Mouse (Mus musculus): ENCODE results near the gene Gm28305. TPM values are rescaled to one million over a fixed set of nuclear protein-coding genes. Genes with fewer than 3 reads are reported as not detected.

Gm28305 gene
- total and polyA plus RNA-seq, 3 experiments, result not detected

- Histone ChIP-seq H3K4me1 (ENCODE audit: insufficient read depth, low read depth, low read length) (no peaks in the 10 kb centered on the region), H3K27me3 (ENCODE audit: insufficient read depth, low read length) (no peaks in the 10 kb centered on the region), H3K36me3 (replicated peaks) (no peaks in the 10 kb centered on the region), H3K9me3 (replicated peaks) (no peaks in the 10 kb centered on the region), H3K4me3 (ENCODE audit: low read depth, low read length) (no peak overlapping the region)
- TF ChIP-seq GATA1 (IDR thresholded peaks at IDR 0.05; ENCODE audit: borderline replicate concordance, low read length) (no peak), POLR2AphosphoS5 (IDR thresholded peaks at IDR 0.05; ENCODE audit: insufficient replicate concordance, low read depth, low read length) (no peak), CTCF (IDR thresholded peaks at IDR 0.05; ENCODE audit: low read depth, low read length) (no peak), TAL1 (conservative IDR thresholded peaks at IDR 0.05; ENCODE audit: low read depth, low read length) (no peak), GATA2 (IDR thresholded peaks at IDR 0.05; ENCODE audit: borderline replicate concordance, low read depth, low read length) (no peak)
- DNase-seq (ENCODE audit: low spot score) (no peak), ATAC-seq (ENCODE audit: extremely low read depth, insufficient number of reproducible peaks, low FRiP score, poor library complexity, severe bottlenecking) (no peak)
Measured at GRCm38 (mm10) chr9:104021026-104021425, 19.4 kb upstream of the Gm28305 start.

- no peak for DNase-seq (ENCODE audit: low spot score)
- Histone ChIP-seq H3K4me1 (ENCODE audit: insufficient read depth, low read depth, low read length) (no peaks in the 10 kb centered on the region), H3K4me3 (ENCODE audit: low read depth, low read length) (no peak overlapping the region), H3K36me3 (replicated peaks) (no peaks in the 10 kb centered on the region), H3K9me3 (replicated peaks) (no peaks in the 10 kb centered on the region), H3K27me3 (ENCODE audit: insufficient read depth, low read length) (no peaks in the 10 kb centered on the region)
- no peak for TF ChIP-seq GATA1 (IDR thresholded peaks at IDR 0.05; ENCODE audit: borderline replicate concordance, low read length)
- no peak for TF ChIP-seq TAL1 (conservative IDR thresholded peaks at IDR 0.05; ENCODE audit: low read depth, low read length)
- no peak for TF ChIP-seq CTCF (IDR thresholded peaks at IDR 0.05; ENCODE audit: low read depth, low read length)
- no peak for TF ChIP-seq POLR2AphosphoS5 (IDR thresholded peaks at IDR 0.05; ENCODE audit: insufficient replicate concordance, low read depth, low read length)
- TF ChIP-seq GATA2 (IDR thresholded peaks at IDR 0.05; ENCODE audit: borderline replicate concordance, low read depth, low read length), result no peak
- ATAC-seq (ENCODE audit: extremely low read depth, insufficient number of reproducible peaks, low FRiP score, poor library complexity, severe bottlenecking), result no peak
Measured at GRCm38 (mm10) chr9:104027186-104027585, 13.3 kb upstream of the Gm28305 start.

- DNase-seq (ENCODE audit: low spot score) (no peak), ATAC-seq (ENCODE audit: extremely low read depth, insufficient number of reproducible peaks, low FRiP score, poor library complexity, severe bottlenecking) (no peak)
- H3K27me3 ChIP-seq (ENCODE audit: insufficient read depth, low read length), result no peaks in the 10 kb centered on the region
- no peak for TF ChIP-seq GATA2 (IDR thresholded peaks at IDR 0.05; ENCODE audit: borderline replicate concordance, low read depth, low read length)
- TF ChIP-seq TAL1 (conservative IDR thresholded peaks at IDR 0.05; ENCODE audit: low read depth, low read length), result no peak
- TF ChIP-seq CTCF (IDR thresholded peaks at IDR 0.05; ENCODE audit: low read depth, low read length), result no peak
- no peak for TF ChIP-seq POLR2AphosphoS5 (IDR thresholded peaks at IDR 0.05; ENCODE audit: insufficient replicate concordance, low read depth, low read length)
- TF ChIP-seq GATA1 (IDR thresholded peaks at IDR 0.05; ENCODE audit: borderline replicate concordance, low read length), result no peak
- no peak overlapping the region for H3K4me3 ChIP-seq (ENCODE audit: low read depth, low read length)
- no peaks in the 10 kb centered on the region for H3K9me3 ChIP-seq (replicated peaks)
- no peaks in the 10 kb centered on the region for H3K36me3 ChIP-seq (replicated peaks)
- H3K4me1 ChIP-seq (ENCODE audit: insufficient read depth, low read depth, low read length), result no peaks in the 10 kb centered on the region
Measured at GRCm38 (mm10) chr9:104029861-104030260, 10.6 kb upstream of the Gm28305 start.

GRCm38 (mm10) chr9:104034231-104034630 lies 6.2 kb upstream of the Gm28305 start:
- Histone ChIP-seq H3K4me1 (ENCODE audit: insufficient read depth, low read depth, low read length) (0 out of 2 replicates have a peak, but pooled peaks cover 4% of the 10 kb centered on the region), H3K4me3 (ENCODE audit: low read depth, low read length) (no peak overlapping the region), H3K36me3 (replicated peaks) (no peaks in the 10 kb centered on the region), H3K9me3 (replicated peaks) (no peaks in the 10 kb centered on the region), H3K27me3 (ENCODE audit: insufficient read depth, low read length) (no peaks in the 10 kb centered on the region; the same call in 1 of the 2 replicates)
- ATAC-seq (ENCODE audit: extremely low read depth, insufficient number of reproducible peaks, low FRiP score, poor library complexity, severe bottlenecking), result no peak
- DNase-seq (ENCODE audit: low spot score), result no peak
- TF ChIP-seq GATA2 (IDR thresholded peaks at IDR 0.05; ENCODE audit: borderline replicate concordance, low read depth, low read length) (no peak), CTCF (IDR thresholded peaks at IDR 0.05; ENCODE audit: low read depth, low read length) (no peak), POLR2AphosphoS5 (IDR thresholded peaks at IDR 0.05; ENCODE audit: insufficient replicate concordance, low read depth, low read length) (no peak), TAL1 (conservative IDR thresholded peaks at IDR 0.05; ENCODE audit: low read depth, low read length) (no peak), GATA1 (IDR thresholded peaks at IDR 0.05; ENCODE audit: borderline replicate concordance, low read length) (no peak)

GRCm38 (mm10) chr9:104034718-104035117 lies 5.7 kb upstream of the Gm28305 start:
- Histone ChIP-seq H3K9me3 (replicated peaks) (no peaks in the 10 kb centered on the region), H3K27me3 (ENCODE audit: insufficient read depth, low read length) (no peaks in the 10 kb centered on the region; the same call in 1 of the 2 replicates), H3K4me3 (ENCODE audit: low read depth, low read length) (no peak overlapping the region), H3K4me1 (ENCODE audit: insufficient read depth, low read depth, low read length) (0 out of 2 replicates have a peak, but pooled peaks cover 4% of the 10 kb centered on the region), H3K36me3 (replicated peaks) (no peaks in the 10 kb centered on the region)
- TF ChIP-seq TAL1 (conservative IDR thresholded peaks at IDR 0.05; ENCODE audit: low read depth, low read length) (no peak), GATA1 (IDR thresholded peaks at IDR 0.05; ENCODE audit: borderline replicate concordance, low read length) (no peak), POLR2AphosphoS5 (IDR thresholded peaks at IDR 0.05; ENCODE audit: insufficient replicate concordance, low read depth, low read length) (no peak), GATA2 (IDR thresholded peaks at IDR 0.05; ENCODE audit: borderline replicate concordance, low read depth, low read length) (no peak), CTCF (IDR thresholded peaks at IDR 0.05; ENCODE audit: low read depth, low read length) (no peak)
- DNase-seq (ENCODE audit: low spot score), result no peak
- ATAC-seq (ENCODE audit: extremely low read depth, insufficient number of reproducible peaks, low FRiP score, poor library complexity, severe bottlenecking), result no peak

GRCm38 (mm10) chr9:104035261-104036015 lies 5.0 kb upstream of the Gm28305 start:
- TF ChIP-seq POLR2AphosphoS5 (IDR thresholded peaks at IDR 0.05; ENCODE audit: insufficient replicate concordance, low read depth, low read length) (no peak), TAL1 (conservative IDR thresholded peaks at IDR 0.05; ENCODE audit: low read depth, low read length) (no peak), CTCF (IDR thresholded peaks at IDR 0.05; ENCODE audit: low read depth, low read length) (peak; percentile 57), GATA2 (IDR thresholded peaks at IDR 0.05; ENCODE audit: borderline replicate concordance, low read depth, low read length) (no peak), GATA1 (IDR thresholded peaks at IDR 0.05; ENCODE audit: borderline replicate concordance, low read length) (no peak)
- H3K9me3 ChIP-seq (replicated peaks), result no peaks in the 10 kb centered on the region
- H3K4me1 ChIP-seq (ENCODE audit: insufficient read depth, low read depth, low read length), result 0 out of 2 replicates have a peak, but pooled peaks cover 4% of the 10 kb centered on the region
- DNase-seq (ENCODE audit: low spot score) (peak; percentile 53), ATAC-seq (ENCODE audit: extremely low read depth, insufficient number of reproducible peaks, low FRiP score, poor library complexity, severe bottlenecking) (peak; percentile 80)
- H3K27me3 ChIP-seq (ENCODE audit: insufficient read depth, low read length), result no peaks in the 10 kb centered on the region; the same call in 1 of the 2 replicates
- no peak overlapping the region for H3K4me3 ChIP-seq (ENCODE audit: low read depth, low read length)
- H3K36me3 ChIP-seq (replicated peaks), result no peaks in the 10 kb centered on the region

Data from G1E (cell line).